Mouse (Mus musculus): Measurements from ENCODE around the gene Trmt1l. TPM values are rescaled to one million over a fixed set of nuclear protein-coding genes. Genes with fewer than 3 reads are reported as not detected.

Gene Trmt1l
- 15.2 and 16.0 TPM in 2 replicates for polyA plus RNA-seq (2015; fragmentation: Nextera tagmentation; extraction: Ambion mirVana)

- ATAC-seq (ENCODE audit: insufficient read depth) = peak; percentile 98
- no peaks in the 10 kb centered on the region for H3K27me3 ChIP-seq
- H3K4me2 ChIP-seq = peak within 1 kb of the TSS; percentile 67
- H3K36me3 ChIP-seq (replicated peaks) = peaks cover under 1% of the 10 kb centered on the region; the same call in 1 of the 2 replicates
- H3K27ac ChIP-seq (replicated peaks) = peak within 1 kb of the TSS; percentile 97
- H3K4me1 ChIP-seq (replicated peaks) = peaks cover 23% of the 10 kb centered on the region
- H3K9ac ChIP-seq = peak within 1 kb of the TSS; percentile 97
- H3K4me3 ChIP-seq (replicated peaks) = peak within 1 kb of the TSS; percentile 99
- no peaks in the 10 kb centered on the region for H3K9me3 ChIP-seq (replicated peaks)
- under 1% methylated on average over 74 of the region's 74 CpGs for WGBS (ENCODE audit: insufficient replicate concordance)
These were observed at the start of gene Trmt1l, which contains the start of gene Swt1 for GRCm38 (mm10) chr1:151428263-151429221. Gene Trmt1l, plus strand, starts transcription at chr1:151428542. Gene Swt1, minus strand, starts transcription at chr1:151428455.

- WGBS (ENCODE audit: insufficient replicate concordance) = 83% methylated on average over 1 of the region's 1 CpGs
- no peak overlapping the region for H3K4me3 ChIP-seq (replicated peaks)
- no peaks in the 10 kb centered on the region for H3K27me3 ChIP-seq
- no peak for ATAC-seq (ENCODE audit: insufficient read depth)
- peaks cover 14% of the 10 kb centered on the region for H3K36me3 ChIP-seq (replicated peaks)
- H3K9me3 ChIP-seq (replicated peaks) = no peaks in the 10 kb centered on the region
- no peaks in the 10 kb centered on the region for H3K4me1 ChIP-seq (replicated peaks)
- no peak overlapping the region for H3K9ac ChIP-seq
- no peak overlapping the region for H3K4me2 ChIP-seq
- H3K27ac ChIP-seq (replicated peaks) = no peak overlapping the region
These were observed 38.3 kb upstream of the Trmt1l start for GRCm38 (mm10) chr1:151390029-151390428.

- Histone ChIP-seq H3K9ac (no peak overlapping the region), H3K4me2 (no peak overlapping the region), H3K4me1 (replicated peaks) (no peaks in the 10 kb centered on the region), H3K27ac (replicated peaks) (no peak overlapping the region), H3K27me3 (no peaks in the 10 kb centered on the region), H3K9me3 (replicated peaks) (no peaks in the 10 kb centered on the region), H3K4me3 (replicated peaks) (no peak overlapping the region), H3K36me3 (replicated peaks) (peaks cover 31% of the 10 kb centered on the region)
- no peak for ATAC-seq (ENCODE audit: insufficient read depth)
- 83% methylated on average over 3 of the region's 3 CpGs for WGBS (ENCODE audit: insufficient replicate concordance)
These were observed 18.5 kb upstream of the Trmt1l start for GRCm38 (mm10) chr1:151409827-151410226.

GRCm38 (mm10) chr1:151422178-151422577 lies 6.2 kb upstream of the Trmt1l start:
- no peaks in the 10 kb centered on the region for H3K27me3 ChIP-seq
- H3K4me1 ChIP-seq (replicated peaks) = peaks cover 11% of the 10 kb centered on the region
- H3K27ac ChIP-seq (replicated peaks) = no peak overlapping the region
- no peaks in the 10 kb centered on the region for H3K9me3 ChIP-seq (replicated peaks)
- H3K4me2 ChIP-seq = no peak overlapping the region
- no peak overlapping the region for H3K9ac ChIP-seq
- no peak overlapping the region for H3K4me3 ChIP-seq (replicated peaks)
- 21% methylated on average over 3 of the region's 3 CpGs for WGBS (ENCODE audit: insufficient replicate concordance)
- peaks cover 35% of the 10 kb centered on the region for H3K36me3 ChIP-seq (replicated peaks)
- no peak for ATAC-seq (ENCODE audit: insufficient read depth)

- peak overlapping the region; percentile 67 for H3K4me2 ChIP-seq
- peak overlapping the region; percentile 97 for H3K27ac ChIP-seq (replicated peaks)
- WGBS (ENCODE audit: insufficient replicate concordance) = 17% methylated on average over 7 of the region's 7 CpGs
- peaks cover 4% of the 10 kb centered on the region for H3K36me3 ChIP-seq (replicated peaks)
- no peaks in the 10 kb centered on the region for H3K9me3 ChIP-seq (replicated peaks)
- H3K9ac ChIP-seq = peak overlapping the region; percentile 97
- peak overlapping the region; percentile 99 for H3K4me3 ChIP-seq (replicated peaks)
- H3K4me1 ChIP-seq (replicated peaks) = peaks cover 23% of the 10 kb centered on the region
- no peak for ATAC-seq (ENCODE audit: insufficient read depth)
- H3K27me3 ChIP-seq = no peaks in the 10 kb centered on the region
These were observed 1.3 kb upstream of the Trmt1l start for GRCm38 (mm10) chr1:151426947-151427600.

GRCm38 (mm10) chr1:151427888-151428262 lies 467 bp upstream of the Trmt1l start:
- peak overlapping the region; percentile 97 for H3K9ac ChIP-seq
- peak overlapping the region; percentile 99 for H3K4me3 ChIP-seq (replicated peaks)
- H3K9me3 ChIP-seq (replicated peaks) = no peaks in the 10 kb centered on the region
- peaks cover 23% of the 10 kb centered on the region for H3K4me1 ChIP-seq (replicated peaks)
- H3K27me3 ChIP-seq = no peaks in the 10 kb centered on the region
- 0% methylated on average over 26 of the region's 26 CpGs for WGBS (ENCODE audit: insufficient replicate concordance)
- peak overlapping the region; percentile 97 for H3K27ac ChIP-seq (replicated peaks)
- no peaks in the 10 kb centered on the region; the same call in 1 of the 2 replicates for H3K36me3 ChIP-seq (replicated peaks)
- no peak; the same call in 1 of the 2 replicates for ATAC-seq (ENCODE audit: insufficient read depth)
- H3K4me2 ChIP-seq = peak overlapping the region; percentile 67

- H3K4me3 ChIP-seq (replicated peaks) = peak overlapping the region; percentile 99
- peaks cover 6% of the 10 kb centered on the region for H3K36me3 ChIP-seq (replicated peaks)
- WGBS (ENCODE audit: insufficient replicate concordance) = 34% methylated on average over 9 of the region's 9 CpGs
- H3K27me3 ChIP-seq = no peaks in the 10 kb centered on the region
- no peak for ATAC-seq (ENCODE audit: insufficient read depth)
- H3K9me3 ChIP-seq (replicated peaks) = no peaks in the 10 kb centered on the region
- H3K4me2 ChIP-seq = peak overlapping the region; percentile 67
- H3K4me1 ChIP-seq (replicated peaks) = peaks cover 23% of the 10 kb centered on the region
- peak overlapping the region; percentile 97 for H3K9ac ChIP-seq
- H3K27ac ChIP-seq (replicated peaks) = peak overlapping the region; percentile 97
These were observed 974 bp downstream of the Trmt1l start for GRCm38 (mm10) chr1:151429316-151429715.

GRCm38 (mm10) chr1:151435431-151435830 lies 7.1 kb downstream of the Trmt1l start:
- no peaks in the 10 kb centered on the region for H3K27me3 ChIP-seq
- no peak overlapping the region for H3K4me3 ChIP-seq (replicated peaks)
- H3K27ac ChIP-seq (replicated peaks) = no peak overlapping the region
- H3K4me2 ChIP-seq = no peak overlapping the region
- peaks cover under 1% of the 10 kb centered on the region; the same call in 1 of the 2 replicates for H3K4me1 ChIP-seq (replicated peaks)
- H3K9ac ChIP-seq = no peak overlapping the region
- no peaks in the 10 kb centered on the region for H3K9me3 ChIP-seq (replicated peaks)
- H3K36me3 ChIP-seq (replicated peaks) = peaks cover 56% of the 10 kb centered on the region
- 76% methylated on average over 6 of the region's 6 CpGs for WGBS (ENCODE audit: insufficient replicate concordance)
- no peak for ATAC-seq (ENCODE audit: insufficient read depth)

- Histone ChIP-seq H3K4me1 (replicated peaks) (no peaks in the 10 kb centered on the region), H3K27ac (replicated peaks) (no peak overlapping the region), H3K4me3 (replicated peaks) (no peak overlapping the region), H3K27me3 (no peaks in the 10 kb centered on the region), H3K9ac (no peak overlapping the region), H3K4me2 (no peak overlapping the region), H3K9me3 (replicated peaks) (no peaks in the 10 kb centered on the region), H3K36me3 (replicated peaks) (peaks cover 81% of the 10 kb centered on the region)
- WGBS (ENCODE audit: insufficient replicate concordance) = 87% methylated on average over 10 of the region's 10 CpGs
- no peak for ATAC-seq (ENCODE audit: insufficient read depth)
These were observed 21.5 kb downstream of the Trmt1l start for GRCm38 (mm10) chr1:151449866-151450265.

GRCm38 (mm10) chr1:151450851-151451250 lies 22.5 kb downstream of the Trmt1l start:
- Histone ChIP-seq H3K9ac (no peak overlapping the region), H3K4me3 (replicated peaks) (no peak overlapping the region), H3K4me2 (no peak overlapping the region), H3K36me3 (replicated peaks) (peaks cover 76% of the 10 kb centered on the region), H3K27me3 (no peaks in the 10 kb centered on the region), H3K4me1 (replicated peaks) (no peaks in the 10 kb centered on the region), H3K27ac (replicated peaks) (no peak overlapping the region), H3K9me3 (replicated peaks) (no peaks in the 10 kb centered on the region)
- WGBS (ENCODE audit: insufficient replicate concordance) = 97% methylated on average over 1 of the region's 2 CpGs
- no peak for ATAC-seq (ENCODE audit: insufficient read depth)

- no peaks in the 10 kb centered on the region for H3K4me1 ChIP-seq (replicated peaks)
- no peak overlapping the region for H3K27ac ChIP-seq (replicated peaks)
- 90% methylated on average over 11 of the region's 11 CpGs for WGBS (ENCODE audit: insufficient replicate concordance)
- H3K9ac ChIP-seq = no peak overlapping the region
- no peaks in the 10 kb centered on the region for H3K27me3 ChIP-seq
- H3K9me3 ChIP-seq (replicated peaks) = no peaks in the 10 kb centered on the region
- peaks cover 75% of the 10 kb centered on the region for H3K36me3 ChIP-seq (replicated peaks)
- H3K4me2 ChIP-seq = no peak overlapping the region
- ATAC-seq (ENCODE audit: insufficient read depth) = no peak
- no peak overlapping the region for H3K4me3 ChIP-seq (replicated peaks)
These were observed 23.6 kb downstream of the Trmt1l start for GRCm38 (mm10) chr1:151451946-151452345.
